Mouse (Mus musculus) kidney, postnatal 0 days (tissue): ENCODE measurements around the gene Cyp4f37. TPM values are rescaled to one million over a fixed set of nuclear protein-coding genes. Genes with fewer than 3 reads are reported as not detected.

Source experiments
- ATAC-seq: fragments of 200-750 bp; cut with Nextera tagmentation; replicated peaks from 2 replicates; pipeline ENCODE4 v1.8.0; 2017; ENCODE audit warnings: low read depth, moderate number of reproducible peaks, moderate TSS enrichment, moderate library complexity; ENCODE audit not compliant: low FRiP score
- DNase-seq: peaks from one replicate; pipeline ENCODE4 v3.0.0-alpha.2; 2016; ENCODE audit warnings: low spot score
- H3K27ac ChIP-seq: fragments of 300-500 bp; sonication (generic); 2 replicates; pipeline ENCODE4 v1.5.1; 2014; ENCODE audit warnings: mild to moderate bottlenecking
- H3K27me3 ChIP-seq: fragments of 300-500 bp; sonication (generic); 2 replicates; pipeline ENCODE4 v1.6.1; 2014; ENCODE audit warnings: low read length, mixed read lengths; ENCODE audit not compliant: insufficient read depth
- H3K36me3 ChIP-seq: fragments of 300-500 bp; sonication (generic); 2 replicates; pipeline ENCODE4 v1.6.1; 2014; ENCODE audit warnings: low read length, mixed read lengths; ENCODE audit not compliant: insufficient read depth
- H3K4me1 ChIP-seq: fragments of 300-500 bp; sonication (generic); replicated peaks from 2 replicates; pipeline ENCODE4 v1.6.1; 2014; ENCODE audit warnings: antibody characterized with exemption, low read length, mixed read lengths; ENCODE audit not compliant: insufficient read depth
- H3K4me2 ChIP-seq: fragments of 300-500 bp; sonication (generic); 2 replicates; pipeline ENCODE4 v1.6.1; 2014; ENCODE audit warnings: mild to moderate bottlenecking, low read length, moderate library complexity, mixed read lengths
- H3K4me3 ChIP-seq: fragments of 300-500 bp; sonication (generic); replicated peaks from 2 replicates; pipeline ENCODE4 v1.5.1; 2014; ENCODE audit warnings: low read depth, low read length
- H3K9ac ChIP-seq: fragments of 300-500 bp; sonication (generic); 2 replicates; pipeline ENCODE4 v1.6.1; 2014; ENCODE audit warnings: low read depth, low read length
- H3K9me3 ChIP-seq: fragments of 300-500 bp; sonication (generic); replicated peaks from 2 replicates; pipeline ENCODE4 v1.6.1; 2016; ENCODE audit warnings: low read length, inconsistent platforms, mixed read lengths
- CTCF ChIP-seq: IDR thresholded peaks from 2 replicates; pipeline ENCODE4 v1.5.1; 2016; ENCODE audit warnings: antibody characterized with exemption, low read depth, mild to moderate bottlenecking, moderate library complexity
- WGBS: fragments of 180-500 bp; shearing (Covaris S2); extraction: QIAGEN DNeasy Blood & Tissue Kit; methylation state at CpG from one replicate; pipeline ENCODE4 v1.1.7; 2014; 5-methylcytosine and 5-hydroxymethylcytosine counted together
- polyA plus RNA-seq: library from polyadenylated mRNA; unstranded; fragments of >200 nt; fragmentation: Nextera tagmentation; extraction: Ambion mirVana; gene quantifications from 2 replicates; pipeline ENCODE4 v1.2.1, GENCODE M21; 2015

The Cyp4f37 gene
- polyA plus RNA-seq, 1 experiment from 2014 or later = not detected

- Histone ChIP-seq H3K9me3 (no peaks in the 10 kb centered on the region), H3K4me3 (no peak overlapping the region), H3K9ac (no peak overlapping the region), H3K27ac (no peak overlapping the region), H3K4me2 (no peak overlapping the region), H3K4me1 (no peaks in the 10 kb centered on the region), H3K36me3 (no peaks in the 10 kb centered on the region), H3K27me3 (no peaks in the 10 kb centered on the region)
- DNase-seq = no peak
- no peak for ATAC-seq
- no peak for TF ChIP-seq CTCF
- 79% methylated on average over 2 of the region's 2 CpGs for WGBS
These were observed 16.0 kb downstream of the Cyp4f37 start for GRCm38 (mm10) chr17:32637151-32637550.

- Histone ChIP-seq H3K27me3 (no peaks in the 10 kb centered on the region), H3K9ac (no peak overlapping the region), H3K4me2 (no peak overlapping the region), H3K9me3 (no peaks in the 10 kb centered on the region), H3K4me1 (no peaks in the 10 kb centered on the region), H3K4me3 (no peak overlapping the region), H3K36me3 (no peaks in the 10 kb centered on the region), H3K27ac (no peak overlapping the region)
- ATAC-seq = no peak
- no peak for DNase-seq
- no peak for TF ChIP-seq CTCF
- 87% methylated on average over 4 of the region's 4 CpGs for WGBS
These were observed 25.5 kb downstream of the Cyp4f37 start for GRCm38 (mm10) chr17:32646631-32647030.

- ATAC-seq = no peak
- no peak for TF ChIP-seq CTCF
- H3K4me3 ChIP-seq = no peak overlapping the region
These were observed 32.8 kb downstream of the Cyp4f37 start for GRCm38 (mm10) chr17:32653860-32654259.

DNA sequence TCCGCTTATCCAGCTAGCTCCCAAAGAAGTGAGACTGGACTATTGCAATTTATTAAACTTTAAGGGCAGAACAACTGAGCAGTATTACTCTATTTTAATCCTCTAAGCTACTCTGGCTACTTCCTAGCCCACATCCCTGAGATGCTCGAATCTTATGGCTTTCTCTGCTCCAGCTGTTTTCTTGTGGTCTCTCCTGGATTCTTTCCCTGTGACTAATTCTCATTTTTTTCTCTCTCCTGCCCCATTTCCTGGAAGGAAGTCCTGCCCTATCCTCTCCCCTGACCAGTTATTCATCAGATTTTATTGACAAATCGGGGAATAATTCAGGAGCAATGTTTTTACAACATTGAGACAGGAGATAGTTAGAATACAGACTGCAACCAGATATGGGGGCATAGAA lies 35.9 kb downstream of the Cyp4f37 start:
- Histone ChIP-seq H3K4me1 (no peaks in the 10 kb centered on the region), H3K27ac (no peak overlapping the region), H3K27me3 (no peaks in the 10 kb centered on the region), H3K9me3 (no peaks in the 10 kb centered on the region), H3K36me3 (no peaks in the 10 kb centered on the region), H3K4me3 (no peak overlapping the region), H3K4me2 (no peak overlapping the region), H3K9ac (no peak overlapping the region)
- DNase-seq (no peak), ATAC-seq (no peak)
- no peak for TF ChIP-seq CTCF
- WGBS = 71% methylated on average over 3 of the region's 3 CpGs

More at GRCm38 (mm10) chr17:32653860-32654259, 32.8 kb downstream of the Cyp4f37 start:
- no peak overlapping the region for H3K9ac ChIP-seq
- H3K4me2 ChIP-seq = no peak overlapping the region
- WGBS = 90% methylated on average over 4 of the region's 4 CpGs
- no peak overlapping the region for H3K27ac ChIP-seq
- H3K36me3 ChIP-seq = no peaks in the 10 kb centered on the region
- H3K9me3 ChIP-seq = no peaks in the 10 kb centered on the region
- no peaks in the 10 kb centered on the region for H3K4me1 ChIP-seq
- DNase-seq = no peak
- no peaks in the 10 kb centered on the region for H3K27me3 ChIP-seq

DNA sequence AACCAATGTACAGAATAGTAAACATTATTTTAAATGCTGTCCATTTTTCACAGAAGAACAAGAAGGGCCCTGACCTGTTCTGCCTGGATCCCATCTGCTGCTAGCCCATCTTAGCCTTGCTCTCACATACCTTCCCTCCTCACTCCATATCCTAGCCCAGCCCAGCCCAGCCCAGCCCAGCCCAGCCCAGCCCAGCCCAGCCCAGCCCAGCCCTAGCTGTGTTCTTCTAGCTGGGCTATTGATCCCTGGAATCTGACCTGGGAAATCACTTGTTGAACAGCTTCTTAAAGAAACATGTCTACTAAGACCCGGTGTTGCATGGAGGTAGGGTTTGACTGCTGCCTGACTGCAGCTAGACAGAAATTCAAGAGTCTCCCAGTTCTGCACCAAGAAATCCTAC lies 37.1 kb downstream of the Cyp4f37 start:
- TF ChIP-seq CTCF = no peak
- ATAC-seq = no peak
- DNase-seq = no peak
- no peak overlapping the region for H3K4me3 ChIP-seq
- H3K27ac ChIP-seq = no peak overlapping the region
- no peak overlapping the region for H3K4me2 ChIP-seq
- no peaks in the 10 kb centered on the region for H3K27me3 ChIP-seq
- H3K36me3 ChIP-seq = no peaks in the 10 kb centered on the region
- H3K9me3 ChIP-seq = no peaks in the 10 kb centered on the region
- no peak overlapping the region for H3K9ac ChIP-seq
- H3K4me1 ChIP-seq = no peaks in the 10 kb centered on the region
- WGBS = 81% methylated on average over 1 of the region's 1 CpGs

GRCm38 (mm10) chr17:32658712-32659111 lies 37.6 kb downstream of the Cyp4f37 start, which contains the start of gene Cyp4f40:
Cyp4f40 (plus strand) TSS chr17:32658900.
- 54% methylated on average over 2 of the region's 2 CpGs for WGBS

GRCm38 (mm10) chr17:32673976-32674375 lies 52.9 kb downstream of the Cyp4f37 start:
- H3K27ac ChIP-seq = no peak overlapping the region
- no peaks in the 10 kb centered on the region for H3K36me3 ChIP-seq
- ATAC-seq (no peak), DNase-seq (peak; percentile 1)
- H3K27me3 ChIP-seq = no peaks in the 10 kb centered on the region
- 59% methylated on average over 7 of the region's 7 CpGs for WGBS
- H3K9ac ChIP-seq = no peak overlapping the region
- H3K4me1 ChIP-seq = no peaks in the 10 kb centered on the region
- no peaks in the 10 kb centered on the region for H3K9me3 ChIP-seq
- H3K4me3 ChIP-seq = no peak overlapping the region
- no peak for TF ChIP-seq CTCF
- H3K4me2 ChIP-seq = no peak overlapping the region

More at GRCm38 (mm10) chr17:32658712-32659111, 37.6 kb downstream of the Cyp4f37 start, which contains the start of gene Cyp4f40:
- Histone ChIP-seq H3K9me3 (no peaks in the 10 kb centered on the region), H3K27me3 (no peaks in the 10 kb centered on the region), H3K36me3 (no peaks in the 10 kb centered on the region), H3K27ac (no peak within 1 kb of the TSS), H3K9ac (no peak within 1 kb of the TSS), H3K4me1 (no peaks in the 10 kb centered on the region), H3K4me3 (no peak within 1 kb of the TSS), H3K4me2 (no peak within 1 kb of the TSS)
- DNase-seq (peak; percentile 6), ATAC-seq (no peak)
- TF ChIP-seq CTCF = no peak
